Mouse (Mus musculus) thymus, postnatal 25 days (tissue): ENCODE results near the gene Acsm5.

Experiments
- DNase-seq: peaks from one replicate; pipeline ENCODE4 v3.0.0; 2022

Gene Acsm5

DNA sequence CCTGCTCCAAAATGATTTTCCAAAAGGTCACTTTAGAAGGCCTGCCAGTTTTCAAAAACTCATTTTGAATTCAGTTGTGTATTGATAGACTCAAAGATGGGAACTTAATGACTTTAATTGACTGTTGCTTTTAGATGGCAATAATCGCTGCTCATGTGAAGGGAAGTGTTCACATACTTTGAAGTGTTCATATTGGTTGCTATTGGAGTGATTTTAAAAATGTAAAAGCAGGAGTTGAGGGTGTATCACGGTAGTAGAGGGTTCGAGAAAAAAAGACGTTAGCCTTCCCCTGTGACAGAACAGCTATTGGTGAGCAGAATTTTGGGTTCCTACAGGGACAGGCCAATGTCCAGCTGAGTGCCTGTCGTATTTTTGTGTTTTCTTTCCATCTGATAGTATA lies at the start of gene Acsm5:
TSS of gene Acsm5 (plus strand) at position 301 of the 400 bp plus-strand sequence.
- no peak for DNase-seq

DNA sequence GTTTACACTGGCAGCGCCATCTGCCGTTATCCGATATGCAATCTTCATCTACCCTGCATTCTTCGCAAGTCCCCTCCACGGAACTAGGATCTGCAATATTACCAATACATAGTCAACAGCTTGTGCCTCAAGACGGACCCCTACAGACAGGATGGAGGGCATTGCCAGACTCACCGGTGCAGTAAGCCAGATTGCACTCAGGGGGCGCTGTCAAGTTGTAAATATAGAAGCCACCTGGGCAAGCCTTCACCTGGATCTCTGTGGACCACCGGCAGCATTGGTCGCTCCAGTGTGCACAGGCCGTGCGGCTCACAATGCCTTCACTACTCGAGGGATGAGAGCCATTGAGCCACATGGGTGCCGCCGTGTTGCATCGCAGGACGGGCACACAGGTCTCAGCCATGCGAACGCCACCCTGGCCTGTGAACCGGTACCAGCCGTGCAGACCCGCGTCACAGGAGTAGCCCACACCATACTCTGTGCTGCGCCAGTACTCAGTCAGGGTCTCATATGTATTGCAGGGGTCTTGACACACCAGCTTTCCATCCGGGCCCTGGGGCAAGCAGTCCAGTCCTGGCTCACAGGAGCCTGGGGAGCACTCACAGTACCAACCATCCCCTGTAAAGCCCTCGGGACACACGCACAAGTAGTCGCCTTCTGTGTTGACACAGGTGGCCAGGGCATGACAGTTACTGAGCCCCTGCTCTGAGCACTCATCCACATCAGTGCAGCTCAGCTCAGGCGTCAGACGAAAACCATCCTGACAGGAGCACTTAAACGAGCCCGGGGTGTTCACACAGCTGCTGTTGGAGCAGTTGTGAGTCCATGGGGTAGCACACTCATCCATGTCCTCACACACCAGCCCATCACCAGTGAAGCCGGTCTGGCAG lies 42.5 kb upstream of the Acsm5 start:
- no peak for DNase-seq

DNA sequence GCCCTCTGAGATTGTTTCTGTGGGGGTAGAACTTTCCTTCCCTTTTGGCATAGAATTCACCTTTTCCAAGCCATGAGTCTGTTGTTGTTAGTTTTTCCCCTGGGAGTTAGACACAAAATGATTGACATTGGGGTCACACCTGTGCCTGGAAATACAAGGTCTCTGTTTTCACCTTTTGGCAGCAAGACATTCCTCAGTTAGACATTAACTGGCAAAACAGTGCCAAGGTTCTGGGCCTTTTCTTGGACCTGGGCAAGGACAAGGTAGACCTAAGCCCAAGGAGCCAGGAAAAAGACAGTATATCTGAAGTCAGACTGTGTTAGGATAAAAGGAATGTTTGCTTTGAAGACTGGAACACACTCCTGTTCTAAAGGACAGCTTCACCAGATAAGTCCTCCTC lies 40.0 kb upstream of the Acsm5 start, which contains the start of gene Umod:
TSS of gene Umod (minus strand) at position 27 of the 400 bp plus-strand sequence.
- DNase-seq, result no peak

DNA sequence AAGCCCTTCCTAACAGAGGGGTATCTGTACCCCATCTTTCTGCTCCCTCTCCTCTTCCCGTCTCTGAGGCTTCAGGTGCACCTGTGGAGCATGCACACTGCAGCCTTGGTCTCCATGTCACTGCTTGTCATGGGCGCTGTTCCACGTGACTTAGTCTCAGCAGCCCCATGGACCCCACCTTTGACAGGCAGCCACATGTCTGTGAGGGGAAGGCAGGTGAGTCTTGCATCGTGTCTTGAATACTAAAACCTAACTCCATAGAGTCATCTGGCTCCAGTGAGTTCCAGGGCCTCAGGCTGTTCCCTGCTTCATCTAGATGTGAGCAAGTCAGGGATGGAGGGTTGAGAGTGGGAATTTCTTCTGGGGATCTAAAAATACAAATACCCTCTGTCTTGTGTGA lies 35.1 kb upstream of the Acsm5 start:
- no peak for DNase-seq

DNA sequence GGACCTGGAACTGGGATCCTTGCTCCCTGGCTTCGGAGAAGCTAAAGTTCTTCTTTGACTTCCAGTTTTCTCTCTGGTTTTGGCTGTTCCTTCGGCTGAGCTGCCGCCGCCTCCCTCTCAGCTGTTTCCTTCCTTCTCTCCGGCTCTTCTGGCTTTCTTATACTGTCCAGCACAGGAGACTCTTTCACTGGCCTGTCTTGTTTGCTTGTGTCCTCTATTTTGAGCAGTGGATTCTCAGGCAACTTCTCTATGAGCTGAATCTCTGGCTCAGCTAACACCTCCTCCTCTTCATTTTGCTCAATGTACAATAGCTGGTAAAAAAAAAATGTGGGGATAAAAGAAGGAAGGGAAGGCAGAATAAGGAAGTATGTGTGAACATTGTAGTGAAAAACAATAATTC lies 32.6 kb upstream of the Acsm5 start:
- DNase-seq, result no peak

DNA sequence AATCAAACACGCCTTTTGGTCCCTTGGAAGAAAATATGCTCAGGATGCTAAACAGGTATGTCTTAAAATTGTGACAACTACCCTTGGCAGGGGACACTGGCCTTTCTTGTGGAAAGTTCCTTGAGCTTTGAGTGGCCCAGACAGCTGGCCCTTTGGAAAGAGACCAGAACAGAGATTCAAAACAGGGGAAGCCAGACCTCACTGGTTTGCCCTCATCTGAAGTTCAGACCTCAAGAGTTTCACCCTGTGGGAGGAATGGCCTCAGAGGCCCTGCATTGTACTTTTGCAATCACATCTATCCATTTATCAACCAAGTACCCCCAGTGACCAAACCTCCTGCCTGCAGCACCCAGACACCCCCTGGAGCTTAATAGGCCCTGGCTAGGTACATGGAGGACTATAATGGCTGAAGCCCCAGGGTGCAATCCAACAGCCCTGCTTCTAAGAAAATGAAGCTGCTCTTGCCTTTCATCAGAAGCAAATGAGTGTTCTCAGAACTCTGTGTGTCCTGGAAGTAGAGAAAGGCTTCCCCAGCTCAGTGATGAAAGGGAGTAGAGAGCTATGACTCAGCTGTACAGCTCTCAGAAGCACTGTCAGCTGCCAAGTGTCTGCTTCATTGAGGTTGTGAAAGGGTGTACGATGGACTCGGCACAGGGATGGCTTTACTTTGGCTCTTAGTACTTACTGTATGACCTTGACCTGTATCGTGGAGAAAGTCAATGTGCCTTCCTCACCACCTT lies 29.1 kb upstream of the Acsm5 start:
- DNase-seq, result no peak

DNA sequence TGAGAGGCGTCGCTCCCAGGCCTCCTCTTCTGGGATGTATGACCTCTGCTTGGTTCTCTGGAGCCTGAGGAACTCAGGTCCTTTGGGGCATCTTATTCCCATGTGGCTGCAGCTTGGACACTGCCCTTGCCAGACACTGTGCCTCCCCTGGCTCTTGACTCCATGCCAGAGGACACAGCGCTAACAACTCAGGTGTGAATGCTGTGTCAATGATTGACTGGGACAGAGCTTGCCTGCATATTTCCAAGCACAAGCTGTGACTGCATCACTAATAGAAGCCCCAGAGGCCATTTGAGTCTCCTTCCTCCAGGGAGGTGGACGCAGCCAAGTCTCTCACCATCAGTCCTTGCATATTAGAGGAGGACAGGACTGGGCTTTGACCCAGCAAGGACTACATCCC lies 8.1 kb upstream of the Acsm5 start:
- no peak for DNase-seq

DNA sequence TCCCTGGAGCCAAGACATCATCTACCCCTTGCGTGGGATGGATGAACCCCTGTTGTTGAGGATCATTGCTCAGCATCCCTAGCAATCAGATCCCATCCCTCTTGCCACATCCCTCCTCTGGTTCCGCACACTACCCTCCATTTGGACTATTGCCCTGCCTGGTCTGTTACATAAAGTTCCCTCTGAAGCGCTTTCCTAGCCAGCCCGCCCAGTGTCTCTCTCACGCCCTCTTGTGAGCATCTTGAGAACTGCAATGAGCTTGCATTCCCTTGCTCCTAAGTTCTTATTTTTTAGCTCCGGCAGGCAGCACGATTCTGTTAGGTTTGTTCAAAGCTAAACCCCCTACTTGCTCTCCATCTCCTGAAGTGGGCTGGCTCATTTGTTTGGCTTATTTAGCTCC lies 6.2 kb upstream of the Acsm5 start:
- DNase-seq, result no peak

DNA sequence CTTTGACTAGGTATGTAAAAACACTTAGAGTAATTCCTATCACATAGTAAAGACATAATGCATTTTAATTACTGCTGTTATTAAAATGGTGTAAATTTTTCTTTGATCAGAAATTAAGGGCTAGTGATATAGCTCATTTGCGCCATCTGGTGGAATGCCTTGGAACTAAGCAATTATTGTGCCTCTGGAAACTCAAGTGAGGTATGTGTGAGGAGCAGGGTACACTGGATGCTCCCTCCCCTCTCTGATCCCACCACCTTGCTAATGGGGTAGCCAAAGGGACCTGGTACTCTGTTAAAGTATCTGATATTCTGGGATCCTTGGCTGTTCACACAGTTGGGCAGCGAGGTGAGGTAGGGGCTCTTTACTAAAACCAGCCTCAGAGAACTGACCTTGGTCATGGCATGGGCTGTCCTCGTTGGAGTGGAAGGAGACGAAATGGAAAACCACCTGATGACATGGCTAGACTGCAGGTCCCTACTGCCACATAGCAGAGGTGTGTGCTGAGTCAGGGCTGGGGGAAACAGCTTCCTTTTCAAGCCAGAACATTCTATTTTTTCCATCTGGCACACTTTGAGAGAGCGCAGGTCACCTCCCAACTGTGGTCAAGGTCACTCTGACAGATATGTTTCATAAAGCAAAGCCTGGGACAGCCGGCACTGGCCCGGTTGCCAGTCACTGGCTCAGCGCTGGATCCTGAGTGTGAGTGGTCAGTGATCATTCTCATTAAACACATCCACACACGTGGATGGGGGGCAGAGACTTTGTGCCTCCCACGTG lies 3.6 kb upstream of the Acsm5 start:
- DNase-seq, result peak; percentile 5

DNA sequence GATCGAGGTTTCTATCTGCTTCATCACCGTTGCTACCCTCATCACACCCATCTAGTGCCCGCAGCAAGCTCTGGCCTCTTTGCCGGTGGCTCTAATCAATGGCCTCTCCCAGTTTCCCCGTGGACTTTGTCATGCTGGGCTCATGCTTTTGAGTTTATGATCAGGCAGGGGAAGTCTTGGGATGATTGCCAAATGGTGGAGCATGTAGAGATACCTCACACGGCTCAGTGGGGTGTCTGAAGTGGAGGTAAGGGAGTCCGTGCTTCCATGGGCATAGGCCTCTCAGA lies 3.0 kb upstream of the Acsm5 start:
- no peak for DNase-seq

DNA sequence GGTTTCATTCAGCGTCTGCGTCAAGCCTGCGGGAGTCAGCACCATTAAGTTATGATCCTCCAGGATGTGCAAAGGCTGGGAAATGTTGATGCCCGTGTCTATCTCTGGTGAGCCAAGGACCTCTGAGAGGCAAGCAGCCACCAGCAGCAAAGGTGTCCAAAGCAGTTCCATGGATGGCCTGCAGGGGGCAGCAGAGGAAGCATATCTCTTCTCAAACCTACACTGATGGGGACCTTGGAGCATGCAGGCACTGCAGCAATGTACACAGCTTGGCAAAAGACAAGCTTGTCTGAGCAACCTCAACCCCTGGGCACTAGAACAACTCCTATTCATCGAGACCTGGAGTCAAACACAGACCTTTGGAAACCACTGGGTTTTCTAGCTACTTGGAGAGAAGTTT lies 391 bp downstream of the Acsm5 start:
- DNase-seq, result peak; percentile 22

DNA sequence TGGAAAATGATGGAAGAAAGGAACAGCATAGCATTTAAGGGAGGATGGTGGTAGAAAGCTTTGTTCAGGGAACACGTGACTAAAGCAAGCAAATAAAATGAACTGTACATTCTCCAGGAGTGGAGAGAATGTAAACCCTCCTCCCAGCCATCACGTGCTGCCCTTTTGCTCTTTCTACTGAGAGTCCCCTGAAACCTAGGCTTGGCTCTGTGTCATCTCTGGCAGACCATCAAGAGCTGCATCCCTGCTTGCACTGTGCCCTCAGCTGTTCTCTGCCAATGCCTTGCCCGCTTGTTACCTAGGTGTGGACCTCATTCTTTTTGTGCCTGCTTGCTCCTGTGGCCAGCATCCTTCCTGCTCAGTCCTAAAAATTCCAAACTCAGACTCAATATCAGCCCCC lies 2.6 kb downstream of the Acsm5 start:
- DNase-seq, result no peak

DNA sequence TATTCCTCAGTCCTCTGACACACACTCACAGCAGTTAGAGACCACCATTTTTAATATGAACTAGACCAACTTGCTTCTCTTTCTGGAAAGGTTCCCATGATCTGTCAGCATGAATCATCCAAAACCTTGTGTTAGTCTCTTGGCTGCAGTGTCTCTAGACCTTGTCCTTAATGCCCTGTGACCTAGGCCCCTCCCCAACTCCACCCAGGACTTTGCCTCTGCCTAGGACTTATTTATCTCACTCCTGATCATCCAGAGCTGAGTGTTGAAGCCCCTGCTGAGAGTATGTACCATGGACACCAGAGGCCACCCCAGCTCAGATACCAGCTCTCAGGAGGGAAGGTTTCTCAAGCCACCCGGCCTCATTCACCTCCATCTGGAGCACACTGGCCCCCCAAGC lies 3.1 kb downstream of the Acsm5 start:
- DNase-seq, result no peak

DNA sequence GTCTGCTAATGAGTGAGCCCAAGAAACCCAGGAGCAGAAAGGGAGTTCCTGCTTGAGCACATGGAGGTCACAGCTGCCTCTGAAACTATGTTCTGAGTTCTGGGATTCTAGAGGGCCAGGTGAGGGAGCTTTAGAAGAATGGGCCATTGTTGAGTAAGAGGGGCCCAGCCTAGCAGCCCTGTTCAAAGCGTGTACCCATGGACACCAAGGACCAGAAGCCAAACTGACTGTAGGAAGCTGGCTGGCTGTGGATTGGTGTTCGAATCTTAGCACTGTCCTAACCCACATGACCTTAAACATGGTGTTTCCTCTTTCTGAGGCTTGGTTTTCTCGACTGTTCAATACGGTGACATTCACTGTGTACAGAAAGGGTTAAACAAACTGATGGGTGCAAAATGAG lies 4.1 kb downstream of the Acsm5 start, which contains the start of gene Pdilt:
TSS of gene Pdilt (minus strand) at position 101 of the 400 bp plus-strand sequence.
- no peak for DNase-seq

DNA sequence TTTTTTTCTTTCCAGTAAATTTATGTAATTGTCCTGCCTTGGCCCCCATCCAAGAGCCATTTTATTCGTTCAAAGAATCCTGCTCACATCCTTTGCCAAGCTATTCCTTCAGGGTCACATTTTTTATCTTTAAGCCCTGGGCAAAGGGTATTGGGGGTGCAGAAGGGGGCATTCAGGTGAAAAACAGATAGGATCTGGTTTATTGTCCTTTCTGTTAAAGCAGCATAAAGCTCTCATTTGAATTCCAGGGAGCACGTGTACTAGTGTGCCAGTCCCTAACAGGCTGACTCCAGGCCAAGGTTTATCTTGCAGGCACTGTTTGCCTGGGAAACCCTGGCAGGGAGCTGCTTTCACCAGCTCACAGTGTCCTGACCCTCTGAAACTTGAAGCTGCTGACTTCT lies 6.6 kb downstream of the Acsm5 start:
- no peak for DNase-seq

DNA sequence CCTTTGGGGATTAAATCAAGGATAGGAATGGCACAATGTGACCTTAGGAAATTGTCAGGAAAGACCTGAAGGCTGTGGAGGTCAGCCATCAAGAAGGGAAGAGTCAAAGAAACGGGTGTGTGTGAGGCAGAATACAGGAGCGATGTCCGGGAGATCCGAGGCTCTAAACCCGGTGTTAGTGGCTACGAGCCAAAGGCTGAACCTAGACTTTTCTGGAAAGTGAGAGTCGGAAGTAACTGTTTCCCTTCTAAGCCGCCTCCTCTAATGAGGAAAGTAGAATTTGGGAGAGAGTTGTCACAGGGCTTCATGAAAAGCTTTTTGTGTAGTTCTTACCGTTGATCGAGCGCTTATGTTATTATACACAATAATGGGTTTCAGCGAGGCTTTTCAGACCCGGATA lies 7.2 kb downstream of the Acsm5 start:
- no peak for DNase-seq

DNA sequence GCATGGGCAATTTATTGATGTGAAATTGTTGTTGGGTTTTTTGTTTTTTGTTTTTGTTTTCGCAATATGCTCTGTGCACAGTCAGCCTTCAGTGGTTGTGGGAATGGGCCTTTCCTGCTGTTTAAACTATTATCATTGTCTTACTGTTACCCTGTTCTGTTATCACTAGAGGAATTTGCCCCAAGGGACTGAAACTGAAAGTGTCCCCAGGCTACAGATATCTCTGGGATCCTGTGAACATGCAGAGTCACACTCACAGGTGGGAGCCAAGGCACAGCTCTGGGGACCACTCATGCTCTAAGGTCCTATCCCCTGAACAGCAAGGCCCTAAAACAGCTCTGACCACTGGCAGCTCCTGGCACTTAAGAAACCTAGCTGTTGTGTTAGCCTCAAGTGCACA lies 7.9 kb downstream of the Acsm5 start:
- no peak for DNase-seq

DNA sequence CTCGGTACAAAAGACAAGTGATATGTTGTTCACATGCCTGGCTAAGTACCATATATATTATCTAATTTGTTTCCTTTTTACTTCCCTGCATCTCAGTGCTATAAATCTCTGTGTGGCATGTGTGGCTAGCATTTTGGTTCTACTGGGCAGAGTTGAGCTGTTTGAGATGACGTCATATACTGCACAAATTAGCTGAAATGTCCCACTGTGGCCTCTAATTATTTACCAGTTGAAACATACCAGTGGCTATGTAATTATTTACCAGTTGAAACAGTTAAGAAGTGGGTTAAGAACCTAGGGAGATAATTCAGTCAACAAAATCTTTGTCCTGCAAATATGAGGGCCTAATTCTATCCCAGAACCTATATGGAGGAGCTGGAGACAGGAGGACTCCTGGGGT lies 8.3 kb downstream of the Acsm5 start:
- DNase-seq, result no peak

DNA sequence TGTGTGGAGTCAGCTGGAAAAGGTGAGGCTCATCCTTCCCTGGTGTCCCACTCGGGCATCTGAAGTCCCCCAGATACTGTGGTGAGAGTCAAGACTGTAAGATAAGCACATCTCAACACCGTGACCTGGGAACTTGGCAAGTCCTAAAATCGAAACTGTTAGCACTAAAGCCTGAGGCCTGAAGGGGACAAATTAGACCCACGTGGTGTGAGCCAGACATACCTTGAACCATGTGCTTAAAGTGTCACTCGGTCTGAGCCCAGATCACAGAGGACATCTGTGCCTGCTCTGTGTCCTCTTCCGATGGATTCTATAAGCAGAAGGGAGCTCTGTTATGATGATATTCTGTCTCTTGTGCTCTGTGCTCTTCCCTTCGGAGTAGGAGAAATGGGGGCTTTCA lies 9.4 kb downstream of the Acsm5 start:
- DNase-seq, result no peak

DNA sequence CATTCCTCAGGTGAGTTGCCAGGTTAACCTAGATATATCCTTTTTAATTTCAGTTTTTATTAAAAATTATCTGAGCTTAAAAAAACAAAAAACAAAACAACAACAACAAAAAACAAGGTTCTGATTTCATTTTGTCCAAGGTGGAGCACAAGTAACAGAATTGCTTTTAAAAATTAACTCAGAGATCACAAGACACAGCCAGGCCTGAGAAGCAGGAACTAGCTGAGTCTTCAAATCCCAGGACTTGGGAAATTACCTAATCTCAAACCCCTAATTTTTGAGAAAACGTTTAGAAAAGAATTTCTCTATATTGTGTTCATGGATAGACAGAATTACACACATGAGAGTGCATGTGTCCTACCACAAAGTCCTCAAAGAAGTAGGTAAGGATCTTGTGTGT lies 13.7 kb downstream of the Acsm5 start:
- DNase-seq, result no peak

DNA sequence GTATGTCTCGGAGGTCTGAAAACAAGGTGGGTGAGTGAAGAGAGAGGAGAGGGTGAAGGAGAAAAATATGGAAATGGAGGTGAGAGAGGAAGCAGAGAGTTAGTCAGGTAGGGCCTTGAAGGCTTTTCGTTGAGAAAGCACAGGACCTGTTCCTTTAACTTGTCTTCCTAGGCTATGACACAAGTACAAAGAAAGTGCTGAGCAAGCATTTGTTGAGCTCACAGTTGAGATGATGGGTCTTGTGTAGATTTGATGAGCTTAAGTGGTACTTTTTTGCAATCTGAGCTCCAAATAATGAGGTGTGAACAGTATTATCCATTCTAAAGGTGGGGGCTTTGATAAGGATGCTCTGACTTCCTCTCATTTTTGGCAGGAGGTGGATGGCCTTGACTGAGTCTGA lies 15.1 kb downstream of the Acsm5 start:
- DNase-seq, result no peak

DNA sequence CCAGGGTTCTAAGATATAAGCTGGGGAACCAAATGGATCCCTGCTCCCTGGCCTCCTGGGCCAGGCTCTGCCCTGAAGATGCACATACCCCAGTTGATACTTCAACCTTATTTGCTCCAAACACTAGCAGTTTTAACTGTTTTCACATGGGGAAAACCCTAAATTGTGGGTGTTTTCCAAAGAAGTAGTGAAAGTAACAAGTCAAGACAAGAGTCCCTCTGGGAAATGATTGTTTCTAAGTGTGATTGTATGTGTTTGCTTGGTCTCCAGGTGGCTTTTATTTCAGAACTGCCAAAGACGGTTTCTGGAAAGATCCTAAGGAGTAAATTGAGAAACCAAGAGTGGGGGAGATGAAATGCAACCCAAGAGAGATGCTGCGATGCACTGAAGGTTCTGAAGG lies 23.2 kb downstream of the Acsm5 start:
- no peak for DNase-seq

DNA sequence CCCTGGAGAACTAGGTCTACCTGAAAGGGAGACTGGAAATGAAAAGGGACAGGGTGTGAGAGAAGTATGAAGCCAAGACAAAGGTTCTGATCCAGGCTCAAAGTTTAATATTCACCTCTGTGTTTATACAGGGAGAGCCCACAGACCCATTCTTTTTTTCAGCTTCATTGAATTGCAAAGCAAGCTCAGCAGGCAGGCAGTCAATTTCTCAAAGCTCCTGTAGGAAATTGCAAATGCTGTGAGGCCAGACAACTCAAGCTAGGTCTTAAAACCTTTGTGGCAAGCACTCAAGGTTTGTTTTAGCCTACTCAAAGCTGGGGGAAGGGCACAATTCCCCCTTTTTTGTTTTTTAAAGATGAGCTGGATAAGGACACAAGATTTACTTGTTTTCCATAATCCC lies 26.3 kb downstream of the Acsm5 start:
- DNase-seq, result no peak
